In genomic region chr17:52149068-52149467, GRCm38 (mm10) we compare ENCODE assay signal across 22 mouse cellular contexts.
DNase-seq lines count a peak whose midpoint lies in the region; ATAC-seq and TF ChIP-seq lines count a peak whose summit lies in the region.
"Had no signal": no experiment of that assay in that cellular context is flagged by ENCODE, and none has a peak within 500 bp of the region (broad histone marks: within the 10 kb centered on the region; RNA-seq: fewer than 3 reads in every experiment).

No protein-coding gene starts in this region.

- peak; percentile 90 for ATAC-seq in inflammation-experienced regulatory T-cells, adult 6 months
- no peak for ATAC-seq in frontal cortex, adult (ENCODE audit: low TSS enrichment)
- ATAC-seq in neural tube, embryonic 15.5 days (ENCODE audit: low FRiP score), result no peak
- ATAC-seq: forebrain, embryonic 14.5 days; midbrain, embryonic 16.5 days had no signal

- H3K27me3 ChIP-seq in small intestine, adult 2 months (ENCODE audit: control insufficient read depth, insufficient read depth, low read length), result no peaks in the 10 kb centered on the region
- H3K27me3 ChIP-seq in neural tube, embryonic 15.5 days (replicated peaks), result no peaks in the 10 kb centered on the region
- H3K27me3 ChIP-seq: embryonic facial prominence, embryonic 12.5 days; heart, embryonic 15.5 days; liver, embryonic 13.5 days; lung, embryonic 15.5 days had no signal

- no peak overlapping the region for H3K4me2 ChIP-seq in neural tube, embryonic 15.5 days
- H3K4me2 ChIP-seq: embryonic facial prominence, embryonic 12.5 days; heart, embryonic 15.5 days; liver, embryonic 13.5 days; lung, embryonic 15.5 days had no signal

- WGBS in small intestine, adult 2 months, result 72% methylated on average over 3 of the region's 3 CpGs
- 92% methylated on average over 3 of the region's 3 CpGs for WGBS in neural tube, embryonic 15.5 days

- no peak overlapping the region for H3K4me3 ChIP-seq in small intestine, adult 2 months (ENCODE audit: low read depth, low read length)
- no peak overlapping the region for H3K4me3 ChIP-seq in neural tube, embryonic 15.5 days (replicated peaks)
- H3K4me3 ChIP-seq: embryonic facial prominence, embryonic 12.5 days; erythroblast, embryonic 14.5 days; heart, embryonic 15.5 days; liver, embryonic 13.5 days; lung, embryonic 15.5 days had no signal

- H3K27ac ChIP-seq in small intestine, adult 2 months (ENCODE audit: insufficient read depth, low read depth, low read length), result peak overlapping the region; percentile 12; the same call in 1 of the 2 replicates
- H3K27ac ChIP-seq in neural tube, embryonic 15.5 days (replicated peaks), result no peak overlapping the region
- H3K27ac ChIP-seq: embryonic facial prominence, embryonic 12.5 days; heart, embryonic 15.5 days; liver, embryonic 13.5 days; lung, embryonic 15.5 days had no signal

- no peak for TF ChIP-seq CTCF in small intestine, adult 2 months (IDR thresholded peaks at IDR 0.05; ENCODE audit: extremely low read depth, insufficient read length, insufficient replicate concordance, low read depth, low read length)

- no peaks in the 10 kb centered on the region for H3K4me1 ChIP-seq in small intestine, adult 2 months (ENCODE audit: control insufficient read depth, insufficient read depth, insufficient read length, low read length)
- H3K4me1 ChIP-seq in neural tube, embryonic 15.5 days, result no peaks in the 10 kb centered on the region
- H3K4me1 ChIP-seq: embryonic facial prominence, embryonic 12.5 days; heart, embryonic 15.5 days; liver, embryonic 13.5 days; lung, embryonic 15.5 days had no signal

- TF ChIP-seq POLR2A in small intestine, adult 2 months (IDR thresholded peaks at IDR 0.05; ENCODE audit: low read depth, low read length), result no peak

- H3K9me3 ChIP-seq in neural tube, embryonic 15.5 days (replicated peaks), result no peaks in the 10 kb centered on the region
- H3K9me3 ChIP-seq: embryonic facial prominence, embryonic 12.5 days; heart, embryonic 15.5 days; liver, embryonic 13.5 days; lung, embryonic 15.5 days had no signal

- peak; percentile 40 for DNase-seq in thymus, postnatal 14 days
- DNase-seq in thymus, postnatal 4 days, result no peak
- peak; percentile 79 for DNase-seq in T-cell, adult 2 months (ENCODE audit: low spot score)
- no peak for DNase-seq in layer of hippocampus, postnatal 36 days
- DNase-seq: cerebellum, adult 2 months; gastrocnemius, postnatal 14 days; heart, postnatal 4 days; kidney, adult 9 months; kidney, postnatal 4 days; layer of hippocampus, adult 9-11 months; liver, embryonic 13.5 days; right cerebral cortex, adult 18-20 months had no signal

- no peaks in the 10 kb centered on the region for H3K36me3 ChIP-seq in small intestine, adult 2 months (ENCODE audit: control insufficient read depth, insufficient read depth, low read length)
- no peaks in the 10 kb centered on the region for H3K36me3 ChIP-seq in neural tube, embryonic 15.5 days
- H3K36me3 ChIP-seq: embryonic facial prominence, embryonic 12.5 days; heart, embryonic 15.5 days; liver, embryonic 13.5 days; lung, embryonic 15.5 days had no signal

- H3K9ac ChIP-seq in neural tube, embryonic 15.5 days (replicated peaks), result no peak overlapping the region
- H3K9ac ChIP-seq: embryonic facial prominence, embryonic 12.5 days; heart, embryonic 15.5 days; liver, embryonic 13.5 days; lung, embryonic 15.5 days had no signal

Comparison
In these comparisons a context has a peak if more than half of its experiments do, and no peak if none do; other contexts are left out.
1. DNase-seq: peak in thymus, postnatal 14 days (single experiment) and T-cell, adult 2 months (single experiment); none in thymus, postnatal 4 days (single experiment) and layer of hippocampus, postnatal 36 days (0 of 2).